Mouse (Mus musculus) WW6 (cell line): ENCODE measurements at regions not wholly inside any gene's neighbourhood (a gene's known extent, or its start where the extent isn't known, plus 50 kb on each side); places are given as distances from the start of the nearest gene placed in this dataset.

Experiments
- DNase-seq: peaks from one replicate; pipeline ENCODE4 v3.0.0-alpha.2; 2013; ENCODE audit warnings: low read depth, low spot score

DNA sequence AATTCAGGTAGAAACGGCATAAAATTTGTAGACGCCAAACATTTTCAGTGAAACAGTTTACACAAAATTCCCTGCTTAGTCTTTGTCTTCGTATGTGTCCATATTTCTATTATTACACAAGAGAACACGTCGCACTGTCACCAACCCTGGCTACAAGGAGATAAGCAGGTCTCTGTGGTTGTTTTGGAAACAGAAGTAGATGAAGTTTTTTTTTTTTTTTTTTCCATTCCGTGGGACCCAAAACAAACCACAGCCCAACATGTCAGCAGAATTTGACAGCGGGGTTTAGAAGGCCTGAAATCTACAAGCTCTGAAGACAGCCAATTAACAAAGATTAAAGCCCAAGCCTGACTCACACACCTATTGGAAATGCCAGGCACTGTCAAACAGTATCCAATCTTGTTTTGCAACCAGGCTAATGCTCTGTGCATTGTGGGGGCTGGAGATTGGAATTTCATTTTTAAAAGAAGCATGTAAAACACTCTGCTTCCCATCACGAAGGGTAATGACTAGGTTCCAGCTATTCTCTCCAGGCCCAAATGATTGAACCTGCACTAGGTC, 428.5 kb upstream of the Btbd3 start:
- no peak for DNase-seq

GRCm38 (mm10) chr2:137821344-137821916, 434.9 kb upstream of the Btbd3 start:
- DNase-seq, result no peak

DNA sequence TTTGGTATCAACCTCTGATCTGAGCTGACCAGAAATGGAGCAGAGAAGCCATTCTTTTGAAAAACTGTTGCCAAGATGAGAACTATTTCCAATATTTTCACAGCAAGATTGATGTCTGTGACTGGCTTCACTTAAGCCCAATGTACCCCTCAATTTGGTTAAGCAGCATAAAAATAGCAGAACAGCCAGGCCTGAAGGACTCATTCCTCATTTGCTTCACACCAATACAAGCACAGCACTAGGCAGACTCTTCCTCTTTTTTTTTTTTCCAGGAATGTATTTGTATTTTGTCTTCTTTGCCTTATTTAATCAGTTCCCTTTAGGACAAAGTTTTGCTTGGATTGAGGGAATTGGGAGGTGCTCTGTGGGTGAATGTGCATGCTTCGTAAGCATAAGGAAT, 441.4 kb upstream of the Btbd3 start:
- no peak for DNase-seq

DNA sequence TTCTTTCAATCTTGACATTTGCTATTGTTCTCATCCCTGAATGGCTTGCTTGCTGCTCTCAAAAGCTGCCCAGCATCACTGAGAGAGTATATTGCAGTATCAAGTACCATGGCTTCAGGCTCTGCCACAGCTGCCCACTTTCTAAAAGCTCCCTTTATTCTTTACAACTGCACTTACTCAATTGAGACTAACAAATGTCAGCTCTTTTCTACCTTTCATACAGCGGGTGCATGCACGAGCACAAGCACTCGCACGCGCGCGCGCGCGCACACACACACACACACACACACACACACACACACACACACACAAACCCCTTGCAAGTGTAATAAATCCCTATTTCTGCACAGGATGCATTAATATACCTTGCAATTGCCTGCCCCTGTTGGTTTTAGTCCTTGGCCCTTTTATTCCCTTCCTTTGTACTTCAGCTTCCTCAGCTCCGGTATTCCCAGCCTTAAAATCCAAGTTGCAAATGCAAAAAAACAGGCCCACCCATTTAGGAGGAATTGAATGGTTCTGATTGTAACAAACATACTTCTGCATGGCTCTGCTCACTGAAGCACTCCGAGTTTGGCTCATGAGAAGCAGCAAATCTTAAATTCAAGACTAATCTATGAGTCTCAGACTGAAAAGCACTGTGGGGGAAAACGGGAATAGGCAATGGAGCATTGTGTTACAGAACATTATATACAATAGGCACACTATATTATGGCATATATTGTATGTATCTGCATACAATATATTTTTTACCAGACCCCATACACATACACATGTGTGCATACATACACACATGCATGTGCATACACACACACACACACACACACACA, 447.7 kb upstream of the Btbd3 start:
- DNase-seq, result no peak

GRCm38 (mm10) chr2:137807594-137808295, 448.6 kb upstream of the Btbd3 start:
- no peak for DNase-seq

GRCm38 (mm10) chr2:137794841-137795240, 461.5 kb upstream of the Btbd3 start:
- DNase-seq, result no peak

DNA sequence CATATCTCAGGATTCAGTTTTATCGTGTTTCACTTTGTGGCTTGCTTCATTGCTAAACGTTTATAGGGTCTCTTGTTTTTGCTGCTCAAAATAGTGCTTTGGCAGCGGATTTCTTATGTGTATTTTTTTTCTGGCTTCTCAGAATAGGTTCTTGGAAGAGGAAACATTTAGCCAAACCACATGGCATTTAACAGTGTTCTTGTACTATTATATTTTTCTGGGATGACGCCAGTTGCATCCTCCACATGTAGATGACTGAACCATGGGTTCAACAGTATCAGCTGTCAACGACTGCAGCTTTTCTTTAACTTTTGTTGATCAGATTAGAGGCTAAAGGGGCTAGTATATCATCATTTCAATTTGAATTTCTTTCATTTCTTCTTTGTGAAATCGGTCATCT, 472.3 kb upstream of the Btbd3 start:
- no peak for DNase-seq

- no peak for DNase-seq
These were observed 478.9 kb upstream of the Btbd3 start for GRCm38 (mm10) chr2:137777430-137777829.

GRCm38 (mm10) chr2:137764785-137765184, 491.6 kb upstream of the Btbd3 start:
- no peak for DNase-seq

DNA sequence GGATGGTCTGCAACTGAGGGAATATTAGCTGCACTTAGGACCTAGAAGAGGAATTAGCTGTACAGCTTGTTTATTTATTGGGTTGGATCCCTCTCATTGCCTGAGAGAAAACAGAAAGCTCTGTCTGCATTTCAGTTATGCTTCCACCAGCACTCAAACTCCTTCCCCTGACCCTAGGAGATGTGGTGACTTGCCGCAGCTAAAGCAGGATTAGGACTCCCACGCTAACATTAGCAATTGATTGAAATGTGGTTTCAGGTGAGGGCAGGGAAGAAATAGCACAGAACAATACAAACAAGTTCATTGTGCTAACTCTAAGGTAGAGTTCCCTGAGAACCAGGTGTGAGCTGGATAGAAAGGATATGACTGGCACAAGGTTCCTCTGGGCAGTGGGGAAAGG, 496.9 kb upstream of the Btbd3 start:
- no peak for DNase-seq

- DNase-seq, result no peak
These were observed 498.0 kb upstream of the Btbd3 start for GRCm38 (mm10) chr2:137758389-137758788.

DNA sequence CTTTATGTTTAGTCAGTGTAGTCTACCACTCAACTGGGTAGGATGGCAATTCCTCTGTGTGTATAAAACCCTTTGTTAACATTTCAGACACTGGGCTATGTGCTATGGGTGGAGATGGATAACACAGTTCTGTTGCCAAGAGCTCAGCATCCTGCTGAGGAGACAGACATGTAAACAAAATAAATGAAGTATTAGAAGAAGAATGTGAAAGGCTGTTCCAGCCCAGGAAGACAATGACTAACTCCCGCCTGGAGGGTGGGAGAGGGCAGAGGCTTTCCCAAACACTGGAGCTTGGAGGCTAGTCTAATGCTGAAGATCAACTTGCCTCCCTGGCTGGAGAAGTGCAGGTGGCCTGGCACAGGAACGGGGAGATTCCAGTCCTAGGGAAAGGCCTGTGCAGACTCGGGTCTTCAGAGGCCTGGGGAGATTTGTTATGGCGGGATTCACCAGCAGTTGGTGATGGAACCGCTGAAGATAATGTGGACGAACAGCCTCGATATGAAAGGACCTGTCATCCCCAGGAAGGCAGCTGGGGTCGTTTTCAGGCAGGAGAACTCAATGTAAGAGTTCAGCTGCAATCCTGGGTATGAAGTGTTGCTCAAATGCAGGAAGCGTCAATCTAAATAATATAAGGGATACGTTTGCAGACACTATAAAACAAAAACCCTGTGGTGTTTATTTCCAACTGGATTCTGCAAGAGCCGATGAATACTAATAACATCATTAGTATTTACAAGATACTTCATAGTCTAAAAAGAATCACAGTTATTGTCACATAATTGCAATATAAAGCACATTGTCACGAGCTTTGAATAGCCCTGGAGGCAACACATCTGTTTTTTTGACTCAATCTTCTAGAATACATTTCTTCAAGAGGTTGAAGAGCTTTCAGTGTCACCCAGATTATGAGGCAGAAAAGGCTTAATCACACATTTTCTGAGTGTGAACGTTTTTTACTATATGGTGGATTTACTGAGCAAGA, 498.8 kb upstream of the Btbd3 start:
- no peak for DNase-seq

- DNase-seq, result no peak
These were observed 500.1 kb upstream of the Btbd3 start for GRCm38 (mm10) chr2:137756220-137756619.

DNA sequence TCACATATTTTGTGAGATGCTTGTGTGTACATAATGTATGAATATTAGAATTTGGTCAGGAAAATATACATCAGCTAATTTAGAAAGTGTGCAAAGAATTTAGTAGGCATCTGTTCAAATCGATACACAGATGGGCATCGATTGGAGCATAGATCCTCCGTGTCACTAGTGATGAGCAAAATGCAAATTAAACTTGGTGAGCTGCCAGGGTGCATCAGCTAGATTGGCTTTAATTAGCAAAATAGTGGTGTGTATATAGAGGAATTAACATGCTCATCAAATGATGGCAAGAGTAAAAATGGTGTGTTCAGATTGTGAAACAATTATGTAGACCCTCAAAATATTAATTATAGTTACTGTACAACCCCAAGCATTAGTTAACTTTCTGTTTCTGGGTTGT, 501.9 kb upstream of the Btbd3 start:
- no peak for DNase-seq

DNA sequence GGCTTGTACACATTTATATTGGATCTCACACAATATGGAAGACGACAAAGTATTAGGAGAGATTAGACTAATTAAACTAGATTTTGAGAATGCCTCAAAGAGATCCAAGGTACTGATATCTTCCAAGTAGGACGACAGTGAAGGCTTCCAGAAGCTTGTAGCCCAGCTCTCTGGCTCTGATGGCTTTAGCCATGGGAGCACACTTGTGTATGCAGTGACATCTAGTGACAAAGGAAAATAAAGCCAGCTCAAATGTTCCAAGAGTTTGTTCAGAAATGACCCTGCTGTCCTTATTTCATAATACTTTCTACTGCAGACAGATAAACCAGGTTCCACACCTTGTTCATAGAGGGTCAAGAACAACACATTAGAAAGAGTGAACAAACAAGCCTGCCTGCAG, 524.0 kb upstream of the Btbd3 start:
- no peak for DNase-seq

- no peak for DNase-seq
These were observed 525.9 kb upstream of the Btbd3 start for GRCm38 (mm10) chr2:137730472-137730931.

DNA sequence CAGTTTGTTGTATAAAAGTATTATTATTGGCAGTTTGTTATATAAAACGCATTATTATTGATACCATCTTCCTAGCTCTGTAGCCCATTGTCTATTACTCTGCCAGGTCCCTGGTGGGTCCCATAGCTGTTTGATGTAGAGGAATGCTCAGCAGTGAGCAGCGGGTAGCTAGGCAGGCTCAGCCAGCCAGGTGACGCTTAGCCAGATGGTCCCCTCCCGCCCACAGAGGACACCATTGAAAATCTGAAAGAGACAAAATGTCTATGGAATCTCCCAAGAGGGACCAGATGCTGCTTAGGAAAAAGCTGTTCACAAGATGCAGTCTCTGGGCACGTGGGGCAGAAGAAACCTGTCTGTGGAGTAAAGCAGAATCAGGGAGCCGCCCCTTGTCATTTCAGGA, 526.5 kb upstream of the Btbd3 start:
- DNase-seq, result no peak

DNA sequence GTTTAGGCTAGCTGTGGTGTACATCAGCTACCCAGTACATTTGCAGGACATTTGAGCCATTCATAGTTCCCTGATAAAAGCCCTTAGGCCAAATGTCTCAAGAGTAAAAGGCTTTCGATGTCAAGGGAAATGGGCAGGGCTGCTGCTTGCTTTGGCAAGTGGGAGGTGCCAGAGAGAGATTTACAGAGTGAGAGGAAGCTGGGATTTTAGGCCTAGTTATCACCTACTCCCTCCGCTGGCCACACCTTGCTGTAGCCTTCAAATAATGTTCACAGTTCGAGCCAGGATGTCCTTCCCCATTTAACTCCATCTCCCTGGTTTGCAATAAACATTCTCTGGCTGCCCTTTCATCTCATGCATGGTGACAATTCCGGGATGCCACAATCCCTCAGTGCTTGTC, 527.2 kb upstream of the Btbd3 start:
- no peak for DNase-seq

DNA sequence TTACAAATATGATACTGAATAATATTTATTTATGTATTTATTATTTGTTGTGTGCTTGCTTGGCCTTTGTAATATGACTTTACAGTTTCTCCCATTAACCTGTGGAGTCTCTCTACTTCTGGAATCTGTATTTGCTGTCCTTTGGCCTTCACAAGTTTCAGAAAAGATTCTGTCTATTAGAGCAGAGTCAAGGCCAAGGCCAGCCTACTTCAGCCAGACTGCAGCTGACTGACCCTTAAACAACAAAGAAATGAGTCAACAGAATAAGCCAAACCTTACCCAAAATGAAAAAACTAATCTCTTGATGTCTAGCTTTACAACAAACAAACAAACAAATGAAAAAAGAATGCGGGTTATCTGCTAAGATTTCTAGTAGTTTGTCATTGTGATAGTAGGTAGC, 532.7 kb upstream of the Btbd3 start:
- no peak for DNase-seq

GRCm38 (mm10) chr2:137721767-137722424, 534.5 kb upstream of the Btbd3 start:
- no peak for DNase-seq

DNA sequence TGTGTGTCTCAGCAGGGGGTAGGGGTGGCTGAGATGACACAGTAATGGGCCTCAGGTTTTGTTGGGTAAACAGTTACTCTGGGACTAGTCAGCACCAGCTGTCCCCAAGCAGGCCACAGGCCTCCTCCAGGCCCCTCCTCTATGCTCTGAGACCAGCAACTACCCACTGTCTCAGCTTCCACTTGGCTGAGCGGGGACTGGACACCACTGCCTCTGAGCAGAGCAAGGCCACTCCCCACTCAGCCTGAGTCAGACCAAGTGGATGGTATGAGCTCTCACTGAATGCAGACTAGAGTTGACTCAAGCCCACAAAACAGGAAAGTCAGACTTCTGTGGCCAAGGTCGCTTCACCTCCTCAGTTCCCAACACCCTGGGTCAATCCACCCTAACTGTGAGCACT, 540.5 kb upstream of the Btbd3 start:
- no peak for DNase-seq
